ENCODE assay signal across 16 mouse cellular contexts in genomic region chrX:17537701-17538100, GRCm38 (mm10).
"Had no signal": no experiment of that assay in that cellular context is flagged by ENCODE, and none has a peak within 500 bp of the region (broad histone marks: within the 10 kb centered on the region; RNA-seq: fewer than 3 reads in every experiment).

No protein-coding gene starts in this region.

- DNase-seq: kidney, adult 2 months; kidney, postnatal 25 days; layer of hippocampus, postnatal 36 days; lung, adult 18-20 months; lung, postnatal 10 days; lung, postnatal 36 days; midbrain, embryonic 14.5 days; thymus, adult 2 months; thymus, postnatal 25 days had no signal

- H3K27me3 ChIP-seq: limb, embryonic 12.5 days; limb, embryonic 15.5 days; liver, embryonic 12.5 days; liver, embryonic 15.5 days; lung, embryonic 15.5 days; neural tube, embryonic 13.5 days had no signal

- ATAC-seq: intestine, postnatal 0 days; liver, embryonic 12.5 days had no signal

- H3K36me3 ChIP-seq: limb, embryonic 12.5 days; limb, embryonic 15.5 days; liver, embryonic 12.5 days; liver, embryonic 15.5 days; lung, embryonic 15.5 days; neural tube, embryonic 13.5 days had no signal
